Mouse (Mus musculus) limb, embryonic 15.5 days (tissue): ENCODE results near the gene Slc38a8. TPM values are rescaled to one million over a fixed set of nuclear protein-coding genes. Genes with fewer than 3 reads are reported as not detected.
A peak's percentile ranks its signal among the peaks of the same experiment; 100 is the strongest.

ENCODE experiments used
- ATAC-seq: fragments of 200-750 bp; cut with Nextera tagmentation; 2 replicates; pipeline ENCODE4 v1.8.0; 2017; ENCODE audit warnings: low read depth, moderate TSS enrichment; ENCODE audit not compliant: insufficient number of reproducible peaks, low FRiP score, low TSS enrichment
- H3K27ac ChIP-seq: fragments of 300-500 bp; sonication (generic); 2 replicates; pipeline ENCODE4 v1.5.1; 2015; ENCODE audit warnings: moderate library complexity, mild to moderate bottlenecking, inconsistent platforms
- H3K27me3 ChIP-seq: fragments of 300-500 bp; sonication (generic); 2 replicates; pipeline ENCODE4 v1.6.1; 2015; ENCODE audit warnings: inconsistent platforms
- H3K36me3 ChIP-seq: fragments of 300-500 bp; sonication (generic); 2 replicates; pipeline ENCODE4 v1.6.1; 2015; ENCODE audit warnings: inconsistent platforms
- H3K4me1 ChIP-seq: fragments of 300-500 bp; sonication (generic); 2 replicates; pipeline ENCODE4 v1.6.1; 2015; ENCODE audit warnings: inconsistent platforms
- H3K4me2 ChIP-seq: fragments of 300-500 bp; sonication (generic); 2 replicates; pipeline ENCODE4 v1.6.1; 2015; ENCODE audit warnings: mild to moderate bottlenecking, inconsistent platforms
- H3K4me3 ChIP-seq: fragments of 300-500 bp; sonication (generic); 2 replicates; pipeline ENCODE4 v1.5.1; 2015; ENCODE audit warnings: mild to moderate bottlenecking, inconsistent platforms
- H3K9ac ChIP-seq: fragments of 300-500 bp; sonication (generic); 2 replicates; pipeline ENCODE4 v1.6.1; 2015; ENCODE audit warnings: inconsistent platforms
- H3K9me3 ChIP-seq: fragments of 300-500 bp; sonication (generic); 2 replicates; pipeline ENCODE4 v1.6.1; 2016; ENCODE audit warnings: inconsistent platforms
- WGBS: fragments of 180-500 bp; shearing (Covaris S2); methylation state at CpG from one replicate; pipeline ENCODE4 v1.1.7; 2015; 5-methylcytosine and 5-hydroxymethylcytosine counted together
- polyA plus RNA-seq: library from polyadenylated mRNA; unstranded; fragments of >200 nt; fragmentation: Nextera tagmentation; extraction: Ambion mirVana; gene quantifications from 2 replicates; pipeline ENCODE4 v1.2.1, GENCODE M21; 2015

Slc38a8 gene
- polyA plus RNA-seq, 1 experiment from 2014 or later = not detected

DNA sequence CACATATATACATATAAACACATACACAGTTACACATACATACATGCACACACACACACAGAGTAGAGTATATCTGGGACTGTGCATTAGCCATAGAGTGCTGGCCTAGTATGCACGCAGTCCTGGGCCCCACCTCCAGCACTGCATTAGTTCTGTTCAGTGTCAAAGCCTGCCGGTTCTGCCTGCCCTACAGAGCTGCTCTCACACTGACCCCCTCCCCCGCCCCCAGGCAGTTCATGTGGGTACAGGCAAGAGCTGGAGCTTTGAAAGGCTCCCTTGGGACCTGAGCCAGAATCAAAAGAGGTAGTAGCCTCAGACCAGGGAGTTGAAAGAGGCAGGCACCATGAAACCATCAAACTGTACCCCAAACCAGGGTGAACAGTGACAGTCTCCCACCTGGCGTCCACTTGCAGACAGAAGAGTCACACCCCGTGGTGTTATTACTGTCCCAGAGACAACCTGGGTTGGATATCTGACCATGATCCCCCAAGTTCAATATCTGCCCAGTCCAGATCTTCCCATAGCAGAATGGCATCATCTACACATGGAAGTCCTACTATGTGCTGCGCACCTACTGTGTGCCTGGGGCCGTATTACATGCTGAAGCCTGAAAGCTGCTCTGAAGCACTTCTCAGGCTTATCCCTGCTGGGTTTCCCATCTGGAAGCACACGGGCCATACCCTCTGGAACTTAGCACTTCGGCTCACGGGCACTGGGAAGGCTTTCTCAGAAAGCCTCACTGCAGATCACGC lies 17.2 kb downstream of the Slc38a8 start:
- WGBS = 79% methylated on average over 11 of the region's 11 CpGs
- no peak for ATAC-seq
- Histone ChIP-seq H3K27ac (no peak overlapping the region), H3K9me3 (no peaks in the 10 kb centered on the region), H3K4me2 (no peak overlapping the region), H3K36me3 (no peaks in the 10 kb centered on the region), H3K9ac (no peak overlapping the region), H3K4me1 (no peaks in the 10 kb centered on the region), H3K27me3 (no peaks in the 10 kb centered on the region), H3K4me3 (no peak overlapping the region)

DNA sequence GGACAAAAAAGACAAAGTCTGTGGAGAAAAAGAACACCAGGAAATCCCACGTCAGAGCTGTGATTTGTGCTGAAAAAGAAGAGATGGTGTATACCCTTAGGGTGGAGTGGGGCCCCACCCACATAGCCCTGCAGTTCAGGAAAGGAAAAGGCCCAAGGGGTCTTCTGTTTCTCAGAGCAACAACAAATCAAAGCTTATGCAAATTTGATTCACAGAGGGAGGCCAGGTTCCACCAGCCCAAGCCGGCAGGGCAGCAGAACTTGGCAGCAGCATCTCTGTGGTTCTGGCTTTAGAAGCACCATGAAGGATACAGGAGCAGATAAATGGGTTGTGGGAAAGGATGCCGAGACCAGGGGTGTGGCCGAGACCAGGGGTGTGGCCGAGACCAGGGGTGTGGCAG lies 22.8 kb downstream of the Slc38a8 start:
- no peak for ATAC-seq
- H3K9ac ChIP-seq = no peak overlapping the region
- 16% methylated on average over 5 of the region's 5 CpGs for WGBS
- no peaks in the 10 kb centered on the region for H3K9me3 ChIP-seq
- no peak overlapping the region for H3K27ac ChIP-seq
- H3K4me1 ChIP-seq = no peaks in the 10 kb centered on the region
- H3K27me3 ChIP-seq = no peaks in the 10 kb centered on the region
- no peaks in the 10 kb centered on the region for H3K36me3 ChIP-seq
- H3K4me2 ChIP-seq = no peak overlapping the region
- H3K4me3 ChIP-seq = no peak overlapping the region

DNA sequence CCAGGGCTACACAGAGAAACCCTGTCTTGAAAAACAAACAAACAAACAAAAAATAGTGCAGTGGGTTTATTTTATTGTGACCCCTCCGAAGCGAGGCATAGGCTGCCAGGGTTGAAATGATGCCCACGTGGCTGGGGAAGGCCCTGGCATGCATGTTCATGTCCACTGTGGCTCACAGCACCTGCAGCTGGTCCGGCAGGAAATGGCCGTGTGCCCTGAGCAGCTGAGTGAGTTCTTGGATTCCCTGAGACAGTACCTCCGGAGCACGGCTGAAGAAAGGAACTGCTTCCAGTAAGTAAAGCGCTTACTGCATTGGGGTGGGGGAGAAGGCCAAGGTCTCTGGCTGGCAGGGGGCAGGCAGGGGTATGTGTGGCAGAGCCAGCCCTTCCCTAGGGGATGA lies 33.4 kb downstream of the Slc38a8 start:
- WGBS = 82% methylated on average over 8 of the region's 8 CpGs

DNA sequence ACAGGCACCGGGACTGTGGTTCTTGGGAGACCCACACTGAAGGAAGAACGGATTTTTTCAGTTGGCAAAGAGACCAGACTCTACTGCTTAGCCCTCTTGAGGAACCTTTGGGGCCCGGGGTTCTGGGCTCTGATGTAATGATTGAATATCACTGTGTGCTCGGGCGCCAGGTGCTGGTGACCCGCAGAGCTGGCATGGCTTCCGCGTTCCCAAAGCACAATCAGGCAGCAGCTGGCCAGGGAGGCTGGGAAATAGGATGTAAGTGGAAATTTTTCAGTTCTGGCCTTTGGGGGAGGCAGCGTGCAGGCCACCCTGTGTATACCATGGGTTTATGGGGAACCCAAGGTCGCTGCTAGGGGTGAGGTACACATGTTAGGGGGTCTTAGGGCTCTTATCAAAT lies 34.7 kb downstream of the Slc38a8 start:
- ATAC-seq = no peak
- H3K27me3 ChIP-seq = peaks cover 26% of the 10 kb centered on the region
- H3K9me3 ChIP-seq = no peaks in the 10 kb centered on the region
- H3K4me3 ChIP-seq = no peak overlapping the region
- WGBS = 72% methylated on average over 10 of the region's 10 CpGs
- H3K4me2 ChIP-seq = no peak overlapping the region
- H3K4me1 ChIP-seq = peaks cover 14% of the 10 kb centered on the region
- H3K36me3 ChIP-seq = no peaks in the 10 kb centered on the region
- H3K27ac ChIP-seq = no peak overlapping the region
- no peak overlapping the region for H3K9ac ChIP-seq

More for the DNA sequence above, 33.4 kb downstream of the Slc38a8 start:
- no peak overlapping the region for H3K9ac ChIP-seq
- peaks cover 14% of the 10 kb centered on the region for H3K4me1 ChIP-seq
- ATAC-seq = no peak
- no peak overlapping the region for H3K4me2 ChIP-seq
- H3K27me3 ChIP-seq = peaks cover 26% of the 10 kb centered on the region
- H3K27ac ChIP-seq = no peak overlapping the region
- no peaks in the 10 kb centered on the region for H3K36me3 ChIP-seq
- no peak overlapping the region for H3K4me3 ChIP-seq
- no peaks in the 10 kb centered on the region for H3K9me3 ChIP-seq

DNA sequence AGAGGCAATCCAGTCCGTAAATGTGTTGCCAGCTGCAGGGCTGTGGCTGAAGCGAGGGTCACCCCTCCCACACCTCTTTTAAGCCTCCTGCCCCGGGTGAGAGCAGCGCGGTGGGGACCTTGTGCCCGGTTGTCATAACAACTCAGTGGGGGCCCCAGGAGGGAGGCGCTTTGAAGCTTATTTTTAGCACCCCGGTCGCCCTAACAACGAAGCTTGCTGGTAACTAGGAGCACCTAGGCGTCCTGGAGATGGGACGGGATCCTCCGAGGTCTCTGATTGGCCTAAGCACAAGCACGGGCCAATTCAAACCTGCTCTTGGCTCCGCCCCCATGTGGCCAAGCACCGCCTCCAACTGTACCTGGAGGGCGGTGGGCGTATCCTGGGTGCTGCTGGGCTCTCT lies 35.4 kb downstream of the Slc38a8 start:
- WGBS = 3% methylated on average over 18 of the region's 18 CpGs
- no peaks in the 10 kb centered on the region for H3K36me3 ChIP-seq
- H3K27ac ChIP-seq = no peak overlapping the region
- no peak for ATAC-seq
- peaks cover 17% of the 10 kb centered on the region for H3K4me1 ChIP-seq
- H3K27me3 ChIP-seq = peaks cover 26% of the 10 kb centered on the region
- H3K4me3 ChIP-seq = no peak overlapping the region; the same call in 1 of the 2 replicates
- H3K4me2 ChIP-seq = peak overlapping the region; percentile 35
- no peak overlapping the region for H3K9ac ChIP-seq
- no peaks in the 10 kb centered on the region for H3K9me3 ChIP-seq

DNA sequence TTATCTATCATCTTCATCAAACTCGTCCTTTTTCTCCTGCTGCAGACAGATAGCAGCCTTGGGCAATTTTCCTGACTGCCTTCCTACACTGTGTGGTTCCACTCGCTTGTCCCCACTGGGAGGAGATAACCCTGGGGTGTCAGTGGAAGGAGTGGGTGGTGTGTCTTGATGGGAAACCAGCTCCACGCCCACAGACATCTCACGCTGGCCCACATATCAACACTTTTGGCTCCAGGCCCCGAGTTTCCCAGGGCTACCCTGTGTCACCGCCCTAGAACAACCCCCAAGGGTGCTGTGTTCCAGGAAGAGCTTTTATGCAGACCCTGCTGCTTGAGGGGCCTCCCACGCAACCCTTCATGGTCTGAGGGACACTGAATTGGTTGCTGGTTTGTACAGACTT lies 37.8 kb downstream of the Slc38a8 start:
- H3K4me1 ChIP-seq = peaks cover 17% of the 10 kb centered on the region
- H3K4me3 ChIP-seq = no peak overlapping the region
- no peak for ATAC-seq
- no peak overlapping the region for H3K4me2 ChIP-seq
- no peak overlapping the region for H3K9ac ChIP-seq
- no peaks in the 10 kb centered on the region for H3K9me3 ChIP-seq
- H3K27me3 ChIP-seq = peaks cover 26% of the 10 kb centered on the region
- H3K27ac ChIP-seq = no peak overlapping the region
- 56% methylated on average over 7 of the region's 7 CpGs for WGBS
- H3K36me3 ChIP-seq = no peaks in the 10 kb centered on the region

DNA sequence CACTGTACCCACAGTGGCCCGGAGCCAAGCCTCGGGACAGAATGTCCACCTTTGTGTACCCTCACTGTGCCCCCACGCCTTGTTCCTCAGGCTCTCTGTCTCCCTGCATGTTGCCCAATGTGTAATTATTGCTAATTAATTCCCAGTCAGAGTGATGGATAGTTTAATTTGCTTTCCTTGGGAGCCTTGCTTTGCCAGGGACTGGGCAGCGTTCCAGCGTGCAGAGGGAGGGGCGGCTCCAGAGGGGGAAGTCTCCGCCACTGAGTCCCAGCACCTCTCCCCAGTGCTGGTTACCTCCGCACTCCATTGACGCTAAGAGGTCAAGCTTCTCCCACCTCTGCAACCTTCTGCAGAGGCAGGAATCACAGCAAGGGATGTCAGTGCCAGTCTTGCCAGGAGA lies 40.1 kb downstream of the Slc38a8 start:
- WGBS = 58% methylated on average over 9 of the region's 9 CpGs

DNA sequence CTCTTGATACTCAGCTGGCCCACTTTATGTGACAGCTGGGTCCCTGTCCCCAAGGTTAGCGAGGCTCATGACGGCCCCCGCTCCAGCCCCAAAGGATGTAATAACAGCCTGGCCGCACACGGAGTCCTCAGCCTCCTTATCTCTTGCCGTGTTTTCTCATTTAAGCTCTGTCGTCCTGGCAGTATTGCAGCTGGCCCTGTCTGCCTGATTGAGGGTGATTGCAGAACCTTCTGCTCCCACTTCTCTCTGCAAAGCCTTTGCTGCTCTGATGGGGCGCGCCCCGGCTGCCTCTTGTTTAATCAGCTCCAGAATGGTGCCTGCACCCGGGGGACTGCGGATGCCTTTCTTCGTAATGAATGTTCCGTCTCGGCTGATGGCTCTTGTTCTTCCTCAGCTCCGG lies 41.8 kb downstream of the Slc38a8 start:
- no peak overlapping the region for H3K4me3 ChIP-seq
- H3K4me2 ChIP-seq = no peak overlapping the region
- H3K9ac ChIP-seq = no peak overlapping the region
- H3K36me3 ChIP-seq = no peaks in the 10 kb centered on the region
- peaks cover 7% of the 10 kb centered on the region; the same call in 1 of the 2 replicates for H3K27me3 ChIP-seq
- no peak overlapping the region for H3K27ac ChIP-seq
- 50% methylated on average over 16 of the region's 16 CpGs for WGBS
- H3K9me3 ChIP-seq = no peaks in the 10 kb centered on the region
- ATAC-seq = no peak
- H3K4me1 ChIP-seq = 0 out of 2 replicates have a peak, but pooled peaks cover 4% of the 10 kb centered on the region

More for the DNA sequence above, 40.1 kb downstream of the Slc38a8 start:
- ATAC-seq = no peak
- Histone ChIP-seq H3K9me3 (no peaks in the 10 kb centered on the region), H3K9ac (no peak overlapping the region), H3K36me3 (no peaks in the 10 kb centered on the region), H3K4me1 (peaks cover 13% of the 10 kb centered on the region), H3K4me3 (no peak overlapping the region), H3K4me2 (no peak overlapping the region), H3K27me3 (peaks cover 24% of the 10 kb centered on the region), H3K27ac (no peak overlapping the region)

DNA sequence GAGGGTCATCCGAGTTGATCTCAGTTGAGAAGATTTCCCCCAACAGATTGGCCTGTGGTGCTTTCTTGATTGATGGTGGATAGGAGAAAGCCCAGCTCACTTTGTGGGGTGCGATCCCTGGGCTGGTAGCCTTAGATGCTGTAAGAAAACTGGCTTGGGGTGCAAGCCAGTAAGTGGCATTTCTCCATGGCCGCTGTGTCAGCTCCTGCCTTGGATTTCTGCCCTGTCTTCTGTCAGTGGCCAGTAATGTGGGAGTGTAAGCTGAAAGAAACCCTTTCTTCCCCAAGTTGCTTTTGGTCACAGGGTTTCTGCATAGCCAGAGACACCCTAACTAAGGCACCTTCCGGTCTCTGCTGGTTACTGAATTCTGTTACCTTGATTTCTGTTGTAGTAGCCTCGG lies 45.5 kb downstream of the Slc38a8 start:
- Histone ChIP-seq H3K9me3 (no peaks in the 10 kb centered on the region), H3K9ac (no peak overlapping the region), H3K4me3 (no peak overlapping the region), H3K27ac (no peak overlapping the region), H3K27me3 (no peaks in the 10 kb centered on the region), H3K36me3 (no peaks in the 10 kb centered on the region), H3K4me1 (no peaks in the 10 kb centered on the region), H3K4me2 (no peak overlapping the region)
- WGBS = 75% methylated on average over 5 of the region's 5 CpGs
- no peak for ATAC-seq

DNA sequence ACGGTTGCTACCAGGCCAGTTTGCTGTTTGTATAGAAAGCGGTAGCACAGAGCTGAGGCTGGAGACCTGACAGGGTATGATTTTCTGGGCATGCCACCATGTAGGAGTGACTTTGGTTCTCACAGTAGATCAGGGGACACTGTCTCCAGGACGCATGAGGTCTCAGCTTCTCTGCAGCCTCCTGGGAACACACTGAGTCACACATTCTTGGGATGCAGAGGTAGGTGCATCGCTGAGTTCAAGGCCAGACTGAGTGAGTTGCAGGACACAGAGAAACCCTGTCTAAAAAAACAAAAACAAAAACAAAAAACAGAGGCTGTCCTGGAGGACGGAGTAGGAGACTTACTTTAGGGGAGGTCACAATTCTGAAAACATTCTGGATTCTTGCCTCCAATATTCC lies 48.6 kb downstream of the Slc38a8 start:
- ATAC-seq = no peak
- H3K4me1 ChIP-seq = no peaks in the 10 kb centered on the region
- H3K36me3 ChIP-seq = no peaks in the 10 kb centered on the region
- H3K9ac ChIP-seq = no peak overlapping the region
- no peaks in the 10 kb centered on the region for H3K9me3 ChIP-seq
- no peak overlapping the region for H3K4me2 ChIP-seq
- H3K27me3 ChIP-seq = peaks cover 23% of the 10 kb centered on the region
- no peak overlapping the region for H3K4me3 ChIP-seq
- no peak overlapping the region for H3K27ac ChIP-seq
- 83% methylated on average over 5 of the region's 5 CpGs for WGBS

DNA sequence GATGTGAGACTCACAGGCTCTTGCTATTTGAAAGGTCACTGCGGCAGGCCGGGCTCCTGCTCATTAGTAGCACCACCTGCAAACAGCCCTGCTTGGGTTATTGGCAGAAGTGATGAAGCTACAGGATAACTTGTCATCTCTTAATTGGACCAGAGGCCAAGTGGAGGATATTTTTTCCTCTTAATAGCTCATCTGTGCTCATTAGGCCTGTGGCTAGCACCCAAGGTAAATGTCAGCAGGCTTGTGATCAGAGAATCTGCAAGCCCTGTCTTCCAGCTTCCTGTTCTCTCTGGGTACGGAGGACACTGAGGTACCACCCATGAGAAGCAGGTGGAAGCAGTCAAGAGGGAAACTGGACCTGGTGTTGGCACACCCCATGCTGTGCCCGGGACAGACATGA lies 50.4 kb downstream of the Slc38a8 start:
- Histone ChIP-seq H3K4me1 (peaks cover 11% of the 10 kb centered on the region), H3K36me3 (no peaks in the 10 kb centered on the region), H3K27me3 (peaks cover 38% of the 10 kb centered on the region), H3K9me3 (no peaks in the 10 kb centered on the region), H3K9ac (no peak overlapping the region), H3K4me3 (no peak overlapping the region), H3K27ac (no peak overlapping the region), H3K4me2 (no peak overlapping the region)
- WGBS = 86% methylated on average over 4 of the region's 4 CpGs
- ATAC-seq = no peak

DNA sequence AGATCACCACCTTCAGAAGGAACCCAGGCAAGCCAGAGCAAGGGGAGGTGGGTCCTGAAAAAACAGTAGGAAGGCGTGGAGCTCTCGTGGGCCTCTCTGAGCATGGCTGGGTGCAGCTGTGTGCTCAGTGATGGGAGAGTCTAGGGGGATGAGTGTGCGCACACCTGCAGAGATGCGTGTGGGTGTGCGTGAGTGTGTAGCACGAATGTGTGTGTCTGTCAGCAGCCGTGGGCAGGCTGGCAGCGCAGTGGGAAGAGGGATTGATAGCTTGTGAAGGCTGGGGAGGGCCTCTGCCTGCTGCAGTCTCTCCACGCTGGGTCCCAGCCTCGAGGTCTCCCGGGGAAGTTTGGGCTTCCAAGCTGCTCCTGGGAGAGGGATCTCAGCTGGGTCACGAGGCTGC lies 51.9 kb downstream of the Slc38a8 start:
- Histone ChIP-seq H3K4me1 (peaks cover 14% of the 10 kb centered on the region), H3K9me3 (no peaks in the 10 kb centered on the region), H3K27ac (no peak overlapping the region), H3K27me3 (peaks cover 46% of the 10 kb centered on the region), H3K9ac (no peak overlapping the region), H3K4me2 (no peak overlapping the region), H3K36me3 (no peaks in the 10 kb centered on the region), H3K4me3 (no peak overlapping the region)
- 82% methylated on average over 12 of the region's 12 CpGs for WGBS
- ATAC-seq = no peak

DNA sequence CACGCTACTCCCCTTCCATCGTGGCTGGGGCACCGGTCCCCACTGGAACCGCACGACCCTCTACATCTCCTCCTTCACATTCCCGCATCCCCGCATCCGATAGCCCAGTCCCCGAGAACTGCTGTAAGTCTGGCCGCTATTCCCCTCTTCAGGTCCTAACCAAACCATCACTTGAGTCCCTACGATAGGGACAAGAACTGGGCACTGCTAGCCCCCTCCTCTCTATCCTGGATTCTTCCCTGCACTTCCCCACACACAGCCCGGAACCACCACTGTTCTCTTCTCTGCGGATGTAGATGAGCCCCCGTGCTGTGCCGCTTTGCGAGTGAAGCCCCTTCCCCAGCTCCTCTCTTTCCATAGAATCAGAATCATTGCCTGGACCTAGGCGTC lies 53.7 kb downstream of the Slc38a8 start:
- no peak for ATAC-seq
- H3K27ac ChIP-seq = no peak overlapping the region
- peaks cover 46% of the 10 kb centered on the region for H3K27me3 ChIP-seq
- no peak overlapping the region for H3K9ac ChIP-seq
- peak overlapping the region; percentile 64 for H3K4me3 ChIP-seq
- H3K36me3 ChIP-seq = no peaks in the 10 kb centered on the region
- no peaks in the 10 kb centered on the region for H3K9me3 ChIP-seq
- H3K4me1 ChIP-seq = peaks cover 14% of the 10 kb centered on the region
- H3K4me2 ChIP-seq = peak overlapping the region; percentile 97
- WGBS = 3% methylated on average over 17 of the region's 17 CpGs
